Mouse (Mus musculus) heart, postnatal 14 days (tissue): ENCODE results near the gene Olfr732. TPM values are rescaled to one million over a fixed set of nuclear protein-coding genes. Genes with fewer than 3 reads are reported as not detected.

Experiments
- DNase-seq, 2 experiments: peaks; one replicate each; pipeline ENCODE4 v3.0.0; 2021 to 2022
- intact Hi-C: fragments of 180-260 bp; cut with DNase I; formaldehyde crosslinking; loops from one replicate; pipeline ENCODE4 v1.15.1; 2025
- long read RNA-seq, 2 experiments: library from polyadenylated mRNA; stranded (forward); transcript quantifications; one replicate each; pipeline ENCODE4 v2.0.0; 2021
- total RNA-seq, 2 experiments: library from RNA; stranded (reverse); gene quantifications; 2 replicates each; pipeline ENCODE4 v1.2.3; 2021

Olfr732 gene
- total RNA-seq = not detected
- long read RNA-seq, experiment 1 = 0 reads
- long read RNA-seq, experiment 2 = 0 reads

- intact Hi-C loops = no loop called here
- DNase-seq = no peak
These were observed at the start of gene Olfr732 for GRCm38 (mm10) chr14:50284106-50284505. TSS of gene Olfr732 (minus strand) at chr14:50284206.

- intact Hi-C loops = no loop called here
- DNase-seq = no peak
These were observed 42.7 kb upstream of the Olfr732 start, which contains the start of gene Olfr734 for GRCm38 (mm10) chr14:50326661-50327060. TSS of gene Olfr734 (minus strand) at chr14:50326761.

GRCm38 (mm10) chr14:50301422-50301821 lies 17.4 kb upstream of the Olfr732 start, which contains the start of gene Olfr733:
TSS of gene Olfr733 (minus strand) at chr14:50301522.
- intact Hi-C loops = no loop called here
- DNase-seq = no peak

GRCm38 (mm10) chr14:50241766-50242165 lies 42.2 kb downstream of the Olfr732 start, which contains the start of gene Olfr731:
TSS of gene Olfr731 (minus strand) at chr14:50241866.
- intact Hi-C loops = no loop called here
- no peak for DNase-seq

Other genes starting within 250 kb of the Olfr732 start
- not detected for gene Olfr725, start 243.8 kb downstream of the Olfr732 start, total RNA-seq
- gene Olfr726, start 193.3 kb downstream of the Olfr732 start, total RNA-seq = not detected
- not detected for gene Olfr727, start 161.0 kb downstream of the Olfr732 start, total RNA-seq
- gene Olfr728, start 141.5 kb downstream of the Olfr732 start, total RNA-seq = not detected
- gene Olfr729, start 131.3 kb downstream of the Olfr732 start, total RNA-seq = not detected
- not detected for gene Olfr730, start 96.0 kb downstream of the Olfr732 start, total RNA-seq
- gene Olfr731, start 42.3 kb downstream of the Olfr732 start, total RNA-seq = not detected
- gene Olfr733, start 17.3 kb upstream of the Olfr732 start, total RNA-seq = not detected
- not detected for gene Olfr734, start 42.6 kb upstream of the Olfr732 start, total RNA-seq
- gene Olfr735, start 64.7 kb upstream of the Olfr732 start, total RNA-seq = not detected
- gene Tlr11, start 73.7 kb upstream of the Olfr732 start, total RNA-seq = not detected
- not detected for gene Olfr736, start 97.0 kb upstream of the Olfr732 start, total RNA-seq
- gene Olfr738, start 123.4 kb upstream of the Olfr732 start, total RNA-seq = not detected
- gene Olfr739, start 134.4 kb upstream of the Olfr732 start, total RNA-seq = not detected
- not detected for gene Olfr740, start 161.3 kb upstream of the Olfr732 start, total RNA-seq
- gene Olfr741, start 188.5 kb upstream of the Olfr732 start, total RNA-seq = not detected
- gene Olfr742, start 219.4 kb upstream of the Olfr732 start, total RNA-seq = not detected
- not detected for gene Olfr743, start 237.6 kb upstream of the Olfr732 start, total RNA-seq